Mouse (Mus musculus): ENCODE measurements at regions not wholly inside any gene's neighbourhood (a gene's known extent, or its start where the extent isn't known, plus 50 kb on each side); places are given as distances from the start of the nearest gene placed in this dataset.

DNA sequence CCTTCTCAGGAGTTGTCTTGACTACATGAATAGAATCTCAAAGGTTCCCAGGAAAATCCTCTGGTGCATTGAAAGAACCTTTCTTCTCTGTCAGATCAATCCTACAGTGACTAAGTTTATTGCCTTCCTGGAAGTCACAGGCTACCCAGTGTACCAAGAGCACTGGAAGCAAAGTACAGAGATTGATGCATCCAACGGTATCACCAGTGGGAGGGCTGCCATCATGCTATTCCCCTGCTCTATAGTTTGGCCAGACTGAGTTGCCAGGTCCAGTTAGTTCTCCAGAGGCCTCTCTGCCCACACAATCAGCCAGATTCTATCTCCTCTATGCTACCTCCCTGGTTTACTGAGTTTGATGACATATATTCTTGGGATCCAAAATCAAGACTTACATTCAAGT is 96.9 kb upstream of the Gm6657 start:
- TF ChIP-seq CTCF (IDR thresholded peaks at IDR 0.05; ENCODE audit: insufficient read depth, low read length): no peak
- TF ChIP-seq POLR2A (IDR thresholded peaks at IDR 0.05; ENCODE audit: borderline replicate concordance, extremely low read depth, low read depth, low read length): no peak

All from lung, adult 2 months (tissue).